Mouse (Mus musculus): Measurements from ENCODE around the gene Clrn1. TPM values are rescaled to one million over a fixed set of nuclear protein-coding genes. Genes with fewer than 3 reads are reported as not detected.

Gene Clrn1
- 0.65 and 1.5 TPM in 2 replicates for polyA plus RNA-seq (2016; fragmentation: Nextera tagmentation; extraction: Ambion mirVana)

DNA sequence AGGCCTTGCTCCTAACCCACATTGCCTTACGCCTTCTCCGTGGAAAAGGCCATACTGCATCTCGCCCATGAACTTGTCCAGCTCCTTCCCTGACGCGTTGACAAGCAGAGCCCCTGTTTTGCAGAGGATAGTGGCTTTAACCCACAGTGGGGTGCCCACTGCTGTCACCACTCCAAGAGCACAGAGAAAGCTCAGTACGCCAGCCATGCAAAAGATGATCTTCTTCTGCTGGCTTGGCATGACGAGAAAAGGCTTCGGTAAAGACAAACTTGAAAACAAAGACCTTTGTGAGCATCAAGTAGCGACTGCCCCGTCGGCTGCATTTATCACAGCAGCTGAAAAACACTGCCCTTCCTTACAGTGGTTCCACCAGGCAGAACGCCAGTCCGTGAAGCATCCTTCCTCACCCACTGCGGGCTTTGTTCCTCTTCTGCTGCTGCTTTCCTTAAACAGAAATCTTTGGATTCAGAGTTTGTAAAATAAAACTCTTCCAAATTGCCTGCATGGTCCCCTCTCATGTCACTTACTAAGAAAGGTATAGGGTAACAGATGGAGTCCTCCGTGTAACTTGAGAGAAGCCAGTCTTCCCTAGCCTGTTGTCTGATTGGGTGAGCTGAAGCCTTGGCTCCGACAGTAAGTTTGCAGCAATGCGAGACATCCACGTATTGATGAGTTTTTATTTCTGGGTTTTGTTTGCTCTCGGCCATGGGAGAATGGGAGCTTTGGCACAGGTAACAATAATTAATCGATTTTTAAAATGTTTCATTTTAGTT, at the start of gene Clrn1:
Gene Clrn1, minus strand, starts transcription at position 540 of the 773 bp plus-strand sequence.
- peaks cover 7% of the 10 kb centered on the region for H3K4me1 ChIP-seq
- H3K27me3 ChIP-seq (replicated peaks; ENCODE audit: low read depth, poor library complexity, severe bottlenecking): no peaks in the 10 kb centered on the region; the same call in 1 of the 2 replicates
- no peak within 1 kb of the TSS for H3K4me3 ChIP-seq
- 63% methylated on average over 20 of the region's 20 CpGs for WGBS
- H3K9me3 ChIP-seq: no peaks in the 10 kb centered on the region
- H3K27ac ChIP-seq (replicated peaks): no peak within 1 kb of the TSS; the same call in 1 of the 2 replicates
- no peak for DNase-seq (ENCODE audit: low spot score)
- H3K36me3 ChIP-seq (replicated peaks): no peaks in the 10 kb centered on the region

DNA sequence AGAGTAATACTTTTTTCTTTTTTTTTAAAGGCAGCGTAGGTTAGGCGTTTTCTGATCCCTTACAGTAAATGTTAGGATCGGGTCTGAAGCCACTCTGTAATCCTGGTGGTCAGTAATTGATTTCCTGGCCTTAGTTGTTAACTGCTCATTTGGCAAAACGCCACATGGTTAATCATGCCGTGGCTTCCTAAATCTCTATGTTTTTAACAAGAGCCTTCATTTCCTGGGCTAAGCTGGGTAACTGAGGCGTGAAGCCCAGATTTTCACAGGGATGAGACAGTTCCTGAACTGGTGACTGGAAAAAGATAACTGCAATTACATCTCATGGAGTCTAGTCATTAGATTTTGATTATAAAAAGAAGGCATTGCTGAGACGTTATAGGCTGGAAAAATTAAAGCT, 38.9 kb upstream of the Clrn1 start:
- Histone ChIP-seq H3K36me3 (replicated peaks) (no peaks in the 10 kb centered on the region), H3K9me3 (no peaks in the 10 kb centered on the region), H3K27ac (replicated peaks) (no peak overlapping the region), H3K27me3 (replicated peaks; ENCODE audit: low read depth, poor library complexity, severe bottlenecking) (no peaks in the 10 kb centered on the region), H3K4me1 (peaks cover 2% of the 10 kb centered on the region; the same call in 1 of the 2 replicates), H3K4me3 (no peak overlapping the region)
- WGBS: 77% methylated on average over 7 of the region's 7 CpGs
- DNase-seq (ENCODE audit: low spot score): no peak

GRCm38 (mm10) chr3:58923140-58923539, 38.0 kb upstream of the Clrn1 start:
- no peak overlapping the region for H3K27ac ChIP-seq (replicated peaks)
- peaks cover 2% of the 10 kb centered on the region; the same call in 1 of the 2 replicates for H3K4me1 ChIP-seq
- H3K9me3 ChIP-seq: no peaks in the 10 kb centered on the region
- H3K36me3 ChIP-seq (replicated peaks): no peaks in the 10 kb centered on the region
- no peaks in the 10 kb centered on the region for H3K27me3 ChIP-seq (replicated peaks; ENCODE audit: low read depth, poor library complexity, severe bottlenecking)
- no peak for DNase-seq (ENCODE audit: low spot score)
- WGBS: 73% methylated on average over 9 of the region's 11 CpGs
- no peak overlapping the region for H3K4me3 ChIP-seq

- 82% methylated on average over 7 of the region's 7 CpGs for WGBS
- Histone ChIP-seq H3K4me1 (peaks cover 2% of the 10 kb centered on the region; the same call in 1 of the 2 replicates), H3K27ac (replicated peaks) (no peak overlapping the region), H3K9me3 (no peaks in the 10 kb centered on the region), H3K36me3 (replicated peaks) (no peaks in the 10 kb centered on the region), H3K27me3 (replicated peaks; ENCODE audit: low read depth, poor library complexity, severe bottlenecking) (no peaks in the 10 kb centered on the region), H3K4me3 (no peak overlapping the region)
- no peak for DNase-seq (ENCODE audit: low spot score)
Observed at GRCm38 (mm10) chr3:58922636-58923035, 37.5 kb upstream of the Clrn1 start.

DNA sequence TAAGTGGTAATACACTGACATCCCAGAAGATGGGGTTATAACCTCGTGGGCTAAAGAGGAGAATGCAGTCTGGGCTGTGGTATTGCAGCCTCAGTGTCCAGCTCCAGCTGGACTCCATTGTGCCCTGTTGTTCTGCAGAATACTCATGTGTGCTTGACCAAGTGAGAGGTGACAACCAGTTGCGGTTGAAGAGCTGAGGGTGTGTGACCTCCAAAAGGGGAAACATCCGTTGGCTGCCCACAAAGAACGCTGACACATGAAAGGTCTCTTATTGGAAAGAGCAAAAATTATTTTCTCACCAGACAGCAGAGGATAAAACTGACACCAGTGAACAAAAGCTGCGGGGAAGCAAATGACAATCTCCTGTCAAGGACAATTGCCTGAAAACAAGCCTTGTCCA, 36.2 kb upstream of the Clrn1 start:
- no peaks in the 10 kb centered on the region for H3K36me3 ChIP-seq (replicated peaks)
- H3K4me1 ChIP-seq: peaks cover 2% of the 10 kb centered on the region; the same call in 1 of the 2 replicates
- DNase-seq (ENCODE audit: low spot score): no peak
- H3K27ac ChIP-seq (replicated peaks): no peak overlapping the region
- no peaks in the 10 kb centered on the region for H3K27me3 ChIP-seq (replicated peaks; ENCODE audit: low read depth, poor library complexity, severe bottlenecking)
- no peak overlapping the region for H3K4me3 ChIP-seq
- WGBS: 78% methylated on average over 5 of the region's 5 CpGs
- H3K9me3 ChIP-seq: no peaks in the 10 kb centered on the region

DNA sequence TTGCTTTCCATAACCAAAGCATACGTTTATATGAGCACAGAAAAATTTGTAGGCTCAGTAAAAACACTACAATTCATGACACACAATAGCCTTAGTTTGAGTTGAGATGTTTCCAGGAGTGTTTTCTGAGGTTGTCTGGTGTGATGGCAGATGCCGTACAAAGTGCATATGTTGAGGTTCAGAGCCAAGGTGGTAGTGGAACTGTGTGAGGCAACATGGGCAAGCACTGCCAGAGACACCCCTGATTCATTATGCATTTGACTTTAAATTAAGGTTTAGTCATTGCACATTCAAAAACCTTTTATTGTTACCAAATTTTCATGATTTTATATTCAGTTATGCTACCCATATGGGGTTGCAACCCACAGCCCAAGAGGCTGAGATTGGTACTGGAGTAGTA, 19.5 kb upstream of the Clrn1 start:
- Histone ChIP-seq H3K4me1 (no peaks in the 10 kb centered on the region), H3K36me3 (replicated peaks) (no peaks in the 10 kb centered on the region), H3K27me3 (replicated peaks; ENCODE audit: low read depth, poor library complexity, severe bottlenecking) (no peaks in the 10 kb centered on the region), H3K27ac (replicated peaks) (no peak overlapping the region), H3K9me3 (no peaks in the 10 kb centered on the region), H3K4me3 (no peak overlapping the region)
- WGBS: 90% methylated on average over 2 of the region's 2 CpGs
- no peak for DNase-seq (ENCODE audit: low spot score)

- no peaks in the 10 kb centered on the region for H3K9me3 ChIP-seq
- peaks cover 7% of the 10 kb centered on the region for H3K4me1 ChIP-seq
- no peak for DNase-seq (ENCODE audit: low spot score)
- no peak overlapping the region for H3K27ac ChIP-seq (replicated peaks)
- 91% methylated on average over 13 of the region's 13 CpGs for WGBS
- no peaks in the 10 kb centered on the region for H3K27me3 ChIP-seq (replicated peaks; ENCODE audit: low read depth, poor library complexity, severe bottlenecking)
- H3K36me3 ChIP-seq (replicated peaks): no peaks in the 10 kb centered on the region
- H3K4me3 ChIP-seq: no peak overlapping the region
Observed at GRCm38 (mm10) chr3:58902051-58902758, 17.1 kb upstream of the Clrn1 start.

DNA sequence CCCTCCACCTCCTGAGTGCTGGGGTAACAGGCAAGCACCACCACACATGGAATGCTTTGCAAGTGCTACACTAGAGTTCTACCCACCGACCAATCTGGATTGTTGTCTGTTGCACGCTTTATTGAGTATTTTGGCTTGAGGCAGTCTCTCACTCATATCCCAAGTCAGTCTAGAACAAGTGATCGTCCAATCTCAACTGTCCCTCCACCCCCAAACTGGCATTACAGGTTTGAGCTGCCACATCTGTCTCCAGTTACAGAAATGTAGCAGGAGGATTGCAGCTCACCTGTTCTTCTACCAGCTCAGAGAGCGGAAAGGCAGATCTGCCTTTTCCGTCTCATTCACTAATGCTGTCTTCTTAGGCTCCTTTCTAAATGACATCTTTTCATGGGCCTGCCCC, 10.0 kb upstream of the Clrn1 start:
- Histone ChIP-seq H3K27me3 (replicated peaks; ENCODE audit: low read depth, poor library complexity, severe bottlenecking) (no peaks in the 10 kb centered on the region), H3K36me3 (replicated peaks) (no peaks in the 10 kb centered on the region), H3K4me1 (peaks cover 10% of the 10 kb centered on the region), H3K27ac (replicated peaks) (no peak overlapping the region), H3K9me3 (no peaks in the 10 kb centered on the region), H3K4me3 (no peak overlapping the region)
- DNase-seq (ENCODE audit: low spot score): no peak
- WGBS: 84% methylated on average over 5 of the region's 5 CpGs

- Histone ChIP-seq H3K4me1 (peaks cover 10% of the 10 kb centered on the region), H3K27me3 (replicated peaks; ENCODE audit: low read depth, poor library complexity, severe bottlenecking) (no peaks in the 10 kb centered on the region), H3K27ac (replicated peaks) (no peak overlapping the region), H3K9me3 (no peaks in the 10 kb centered on the region), H3K4me3 (no peak overlapping the region), H3K36me3 (replicated peaks) (no peaks in the 10 kb centered on the region)
- no peak for DNase-seq (ENCODE audit: low spot score)
- 87% methylated on average over 3 of the region's 3 CpGs for WGBS
Observed at GRCm38 (mm10) chr3:58894529-58894928, 9.4 kb upstream of the Clrn1 start.

GRCm38 (mm10) chr3:58889670-58890069, 4.5 kb upstream of the Clrn1 start:
- H3K27ac ChIP-seq (replicated peaks): no peak overlapping the region
- no peaks in the 10 kb centered on the region; the same call in 1 of the 2 replicates for H3K27me3 ChIP-seq (replicated peaks; ENCODE audit: low read depth, poor library complexity, severe bottlenecking)
- no peaks in the 10 kb centered on the region for H3K36me3 ChIP-seq (replicated peaks)
- H3K4me1 ChIP-seq: peaks cover 6% of the 10 kb centered on the region
- DNase-seq (ENCODE audit: low spot score): no peak
- no peaks in the 10 kb centered on the region for H3K9me3 ChIP-seq
- H3K4me3 ChIP-seq: no peak overlapping the region
- 71% methylated on average over 3 of the region's 3 CpGs for WGBS

DNA sequence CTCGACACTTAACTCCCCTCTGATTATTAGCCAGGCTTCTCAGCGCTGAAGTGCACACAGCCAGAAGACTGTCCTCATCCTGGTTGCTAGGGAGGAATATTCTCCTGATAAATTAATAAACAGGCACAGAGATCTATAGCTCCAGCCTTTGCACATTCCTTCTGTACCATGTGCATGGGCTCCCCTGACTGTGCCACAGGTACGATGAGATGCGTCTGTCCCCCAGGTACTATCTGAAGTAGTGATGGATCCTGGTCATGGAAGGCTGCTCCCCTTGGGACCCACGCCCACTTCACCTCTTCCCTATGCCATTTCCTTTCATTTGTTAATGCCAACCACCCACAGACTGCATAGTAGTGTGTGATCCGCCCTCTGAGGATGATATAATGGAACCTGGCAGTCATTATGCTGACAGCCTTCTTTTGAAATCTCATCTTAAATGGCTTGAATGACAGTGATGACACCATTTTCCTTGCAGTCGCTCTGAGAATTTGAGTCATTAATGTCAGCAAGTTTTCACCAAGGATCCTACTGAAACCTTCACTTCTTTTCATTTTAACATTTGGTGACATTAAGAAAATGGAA, 3.1 kb upstream of the Clrn1 start:
- Histone ChIP-seq H3K4me3 (no peak overlapping the region), H3K4me1 (peaks cover 7% of the 10 kb centered on the region), H3K36me3 (replicated peaks) (no peaks in the 10 kb centered on the region), H3K27me3 (replicated peaks; ENCODE audit: low read depth, poor library complexity, severe bottlenecking) (no peaks in the 10 kb centered on the region; the same call in 1 of the 2 replicates), H3K9me3 (no peaks in the 10 kb centered on the region), H3K27ac (replicated peaks) (no peak overlapping the region)
- no peak for DNase-seq (ENCODE audit: low spot score)
- WGBS: 84% methylated on average over 7 of the region's 7 CpGs

GRCm38 (mm10) chr3:58887719-58888118, 2.6 kb upstream of the Clrn1 start:
- Histone ChIP-seq H3K9me3 (no peaks in the 10 kb centered on the region), H3K27me3 (replicated peaks; ENCODE audit: low read depth, poor library complexity, severe bottlenecking) (no peaks in the 10 kb centered on the region; the same call in 1 of the 2 replicates), H3K36me3 (replicated peaks) (no peaks in the 10 kb centered on the region), H3K27ac (replicated peaks) (no peak overlapping the region), H3K4me1 (peaks cover 7% of the 10 kb centered on the region), H3K4me3 (no peak overlapping the region)
- WGBS: 91% methylated on average over 10 of the region's 10 CpGs
- no peak for DNase-seq (ENCODE audit: low spot score)
